27 mouse cellular contexts compared by ENCODE assay signal in genomic region chr12:59117184-59117583, GRCm38 (mm10). TPM values are rescaled to one million over a fixed set of nuclear protein-coding genes. Genes with fewer than 3 reads are reported as not detected.
DNase-seq lines count a peak whose midpoint lies in the region; ATAC-seq and TF ChIP-seq lines count a peak whose summit lies in the region.
"Had no signal": no experiment of that assay in that cellular context is flagged by ENCODE, and none has a peak within 500 bp of the region (broad histone marks: within the 10 kb centered on the region; RNA-seq: fewer than 3 reads in every experiment).

No protein-coding gene starts in this region.

- H3K9ac ChIP-seq in forebrain, postnatal 0 days: no peak overlapping the region
- H3K9ac ChIP-seq: hindbrain, embryonic 15.5 days; limb, embryonic 12.5 days; liver, embryonic 15.5 days; lung, embryonic 14.5 days; midbrain, embryonic 15.5 days; neural tube, embryonic 15.5 days; stomach, embryonic 15.5 days had no signal

- H3K27ac ChIP-seq in forebrain, postnatal 0 days (ENCODE audit: low read depth, low read length): no peak overlapping the region
- H3K27ac ChIP-seq: hindbrain, embryonic 10.5 days; hindbrain, embryonic 15.5 days; limb, embryonic 12.5 days; liver, embryonic 15.5 days; midbrain, embryonic 10.5 days; midbrain, embryonic 15.5 days; neural tube, embryonic 15.5 days; stomach, embryonic 15.5 days had no signal

- no peak overlapping the region for H3K4me2 ChIP-seq in forebrain, postnatal 0 days (ENCODE audit: low read depth)
- H3K4me2 ChIP-seq: hindbrain, embryonic 15.5 days; limb, embryonic 12.5 days; liver, embryonic 15.5 days; lung, embryonic 14.5 days; midbrain, embryonic 15.5 days; neural tube, embryonic 15.5 days; stomach, embryonic 15.5 days had no signal

- peak; percentile 93 for ATAC-seq in forebrain, postnatal 0 days
- ATAC-seq: inflammation-experienced regulatory T-cells, adult 6 months; midbrain, embryonic 15.5 days had no signal

- H3K4me1 ChIP-seq in forebrain, postnatal 0 days (ENCODE audit: insufficient read depth): no peaks in the 10 kb centered on the region
- H3K4me1 ChIP-seq: hindbrain, embryonic 10.5 days; hindbrain, embryonic 15.5 days; limb, embryonic 12.5 days; liver, embryonic 15.5 days; midbrain, embryonic 10.5 days; midbrain, embryonic 15.5 days; neural tube, embryonic 15.5 days; stomach, embryonic 15.5 days had no signal

- no peaks in the 10 kb centered on the region for H3K36me3 ChIP-seq in forebrain, postnatal 0 days (ENCODE audit: insufficient read depth)
- H3K36me3 ChIP-seq: hindbrain, embryonic 10.5 days; hindbrain, embryonic 15.5 days; limb, embryonic 12.5 days; liver, embryonic 15.5 days; midbrain, embryonic 10.5 days; midbrain, embryonic 15.5 days; neural tube, embryonic 15.5 days; stomach, embryonic 15.5 days had no signal

- no peak for TF ChIP-seq POLR2A in brain, embryonic 14.5 days (IDR thresholded peaks at IDR 0.05; ENCODE audit: borderline replicate concordance, extremely low read depth, insufficient read depth, insufficient read length, poor library complexity, severe bottlenecking)

- WGBS in forebrain, postnatal 0 days: 77% methylated on average over 3 of the region's 3 CpGs

- no peak overlapping the region for H3K4me3 ChIP-seq in forebrain, postnatal 0 days (ENCODE audit: low read depth, low read length)
- H3K4me3 ChIP-seq: hindbrain, embryonic 10.5 days; hindbrain, embryonic 15.5 days; limb, embryonic 12.5 days; liver, embryonic 15.5 days; midbrain, embryonic 10.5 days; midbrain, embryonic 15.5 days; neural tube, embryonic 15.5 days; stomach, embryonic 15.5 days had no signal

- no peaks in the 10 kb centered on the region for H3K27me3 ChIP-seq in forebrain, postnatal 0 days (ENCODE audit: insufficient read depth, low read length)
- H3K27me3 ChIP-seq: hindbrain, embryonic 15.5 days; limb, embryonic 12.5 days; liver, embryonic 15.5 days; midbrain, embryonic 15.5 days; neural tube, embryonic 15.5 days; stomach, embryonic 15.5 days had no signal

- DNase-seq in frontal cortex, adult 2 months (ENCODE audit: extremely low spot score in 1 of 2, low spot score in 1 of 2): peak; percentile 31 to 34
- DNase-seq in frontal cortex, postnatal 25 days (ENCODE audit: low spot score in 2 of 2): no peak
- DNase-seq in left cerebral cortex, postnatal 25 days (ENCODE audit: low spot score in 2 of 2): peak; percentile 9 to 85
- no peak for DNase-seq in left cerebral cortex, adult 8-10 months (ENCODE audit: low spot score in 2 of 2)
- DNase-seq in brain, embryonic 14.5 days (ENCODE audit: low read depth): peak; percentile 25
- DNase-seq in forebrain, postnatal 0 days: peak; percentile 61
- DNase-seq in embryo, embryonic 11 days: no peak
- DNase-seq: adrenal gland, postnatal 25 days; B cell, adult 2 months; cerebellum, adult 2 months; cerebellum, postnatal 14 days; heart, postnatal 14 days; kidney, adult 11 months; kidney, postnatal 25 days; lung, embryonic 14.5 days; lung, postnatal 14 days; retina, postnatal 1 day; thymus, postnatal 14 days had no signal

- H3K9me3 ChIP-seq in forebrain, postnatal 0 days (ENCODE audit: low read length): no peaks in the 10 kb centered on the region
- H3K9me3 ChIP-seq: hindbrain, embryonic 10.5 days; hindbrain, embryonic 15.5 days; limb, embryonic 12.5 days; liver, embryonic 15.5 days; midbrain, embryonic 10.5 days; midbrain, embryonic 15.5 days; neural tube, embryonic 15.5 days; stomach, embryonic 15.5 days had no signal

- no peak for TF ChIP-seq CTCF in brain, embryonic 14.5 days (IDR thresholded peaks at IDR 0.05; ENCODE audit: borderline replicate concordance, extremely low read depth, insufficient read depth, insufficient read length)
- no peak for TF ChIP-seq CTCF in forebrain, postnatal 0 days (IDR thresholded peaks at IDR 0.05; ENCODE audit: low read depth)

- intact Hi-C loops in left cerebral cortex, postnatal 25 days (cut with DNase I): no loop called here

RNA-seq across cellular contexts. Expression of gene Mia2, which starts 21.6 kb away (rescaled TPM):
- polyA plus RNA-seq in frontal cortex, adult 2 months (2012; rRNA removed): 55.1 and 61.7 TPM in 2 replicates
- 10 to 100 TPM; 40.1 to 46.1 TPM for total RNA-seq in left cerebral cortex, postnatal 25 days (2021)
- 10 to 100 TPM; 41.9 to 48.6 (median 44.1) TPM for total RNA-seq in left cerebral cortex, adult 8-10 months (2022)
- 37.8 and 37.9 TPM in 2 replicates for polyA plus RNA-seq in brain, embryonic 14.5 days (2012; rRNA removed)
- 24.2 and 29.6 TPM in 2 replicates for total RNA-seq in forebrain, postnatal 0 days (2014; rRNA removed)
- 21.5 and 26.9 TPM in 2 replicates for polyA plus RNA-seq in forebrain, postnatal 0 days (2015; fragmentation: Nextera tagmentation; extraction: Ambion mirVana)

RNA-seq across cellular contexts. Expression of gene Pnn, which starts 50.5 kb away (rescaled TPM):
- 105 and 114 TPM in 2 replicates for polyA plus RNA-seq in frontal cortex, adult 2 months (2012; rRNA removed)
- total RNA-seq in left cerebral cortex, postnatal 25 days (2021): 10 to 100 TPM; 45.2 to 60.0 TPM
- total RNA-seq in left cerebral cortex, adult 8-10 months (2022): 10 to 100 TPM; 43.1 to 57.8 (median 49.0) TPM
- polyA plus RNA-seq in brain, embryonic 14.5 days (2012; rRNA removed): 58.3 and 89.4 TPM in 2 replicates
- total RNA-seq in forebrain, postnatal 0 days (2014; rRNA removed): 21.9 and 28.8 TPM in 2 replicates
- polyA plus RNA-seq in forebrain, postnatal 0 days (2015; fragmentation: Nextera tagmentation; extraction: Ambion mirVana): 38.1 and 50.3 TPM in 2 replicates

RNA-seq across cellular contexts. Expression of gene Trappc6b, which starts 55.9 kb away (rescaled TPM):
- polyA plus RNA-seq in frontal cortex, adult 2 months (2012; rRNA removed): 180 and 211 TPM in 2 replicates
- total RNA-seq in left cerebral cortex, postnatal 25 days (2021): 100 to 1,000 TPM; 121 to 122 TPM
- 100 to 1,000 TPM; 118 to 140 (median 127) TPM for total RNA-seq in left cerebral cortex, adult 8-10 months (2022)
- polyA plus RNA-seq in brain, embryonic 14.5 days (2012; rRNA removed): 114 and 134 TPM in 2 replicates
- 64.8 and 68.3 TPM in 2 replicates for total RNA-seq in forebrain, postnatal 0 days (2014; rRNA removed)
- 168 and 178 TPM in 2 replicates for polyA plus RNA-seq in forebrain, postnatal 0 days (2015; fragmentation: Nextera tagmentation; extraction: Ambion mirVana)

Comparison
In these comparisons a context has a peak if more than half of its experiments do, and no peak if none do; other contexts are left out.
1. DNase-seq: peak in frontal cortex, adult 2 months (2 of 2), left cerebral cortex, postnatal 25 days (2 of 2), brain, embryonic 14.5 days (single experiment) and forebrain, postnatal 0 days (single experiment); none in frontal cortex, postnatal 25 days (0 of 2), left cerebral cortex, adult 8-10 months (0 of 2) and embryo, embryonic 11 days (single experiment).